Mouse (Mus musculus) heart, postnatal 25 days (tissue): ENCODE data around the gene Rptor. TPM values are rescaled to one million over a fixed set of nuclear protein-coding genes. Genes with fewer than 3 reads are reported as not detected.
"Not testable (repeated sequence)": the region's sequence is repeated elsewhere in the genome, so short reads cannot be mapped to it uniquely, and the experiment has no call there.

ENCODE experiments used
- DNase-seq: peaks from one replicate; pipeline ENCODE4 v3.0.0; 2022; ENCODE audit warnings: low spot score
- intact Hi-C: fragments of 180-260 bp; cut with DNase I; formaldehyde crosslinking; loops from one replicate; pipeline ENCODE4 v1.15.1; 2025
- total RNA-seq, 2 experiments: library from RNA; stranded (reverse); gene quantifications; 2 replicates each; pipeline ENCODE4 v1.2.3; 2021

Gene Rptor
- total RNA-seq, 2 experiments from 2014 or later = 32.5 to 34.4 TPM

DNA sequence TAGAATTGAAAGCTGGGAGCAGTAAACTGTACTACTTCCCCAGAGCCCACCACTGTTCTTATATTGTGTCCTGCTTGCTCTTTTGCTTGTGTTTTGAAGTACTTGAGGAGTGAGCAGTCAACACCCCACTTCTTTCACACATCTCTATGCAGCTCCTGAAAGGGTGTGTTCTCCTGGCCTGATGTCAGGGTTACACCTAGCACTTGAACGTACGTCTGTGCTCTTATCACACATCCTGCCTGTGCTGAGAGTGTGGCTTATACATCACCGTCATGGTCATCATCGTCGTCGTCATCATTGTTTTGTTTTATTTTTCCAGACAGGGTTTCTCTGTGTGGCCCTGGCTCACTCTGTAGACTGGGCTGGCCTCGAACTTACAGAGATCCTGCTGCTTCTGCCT, 41.4 kb downstream of the Rptor start:
- DNase-seq = no peak
- intact Hi-C loops = no loop called here

DNA sequence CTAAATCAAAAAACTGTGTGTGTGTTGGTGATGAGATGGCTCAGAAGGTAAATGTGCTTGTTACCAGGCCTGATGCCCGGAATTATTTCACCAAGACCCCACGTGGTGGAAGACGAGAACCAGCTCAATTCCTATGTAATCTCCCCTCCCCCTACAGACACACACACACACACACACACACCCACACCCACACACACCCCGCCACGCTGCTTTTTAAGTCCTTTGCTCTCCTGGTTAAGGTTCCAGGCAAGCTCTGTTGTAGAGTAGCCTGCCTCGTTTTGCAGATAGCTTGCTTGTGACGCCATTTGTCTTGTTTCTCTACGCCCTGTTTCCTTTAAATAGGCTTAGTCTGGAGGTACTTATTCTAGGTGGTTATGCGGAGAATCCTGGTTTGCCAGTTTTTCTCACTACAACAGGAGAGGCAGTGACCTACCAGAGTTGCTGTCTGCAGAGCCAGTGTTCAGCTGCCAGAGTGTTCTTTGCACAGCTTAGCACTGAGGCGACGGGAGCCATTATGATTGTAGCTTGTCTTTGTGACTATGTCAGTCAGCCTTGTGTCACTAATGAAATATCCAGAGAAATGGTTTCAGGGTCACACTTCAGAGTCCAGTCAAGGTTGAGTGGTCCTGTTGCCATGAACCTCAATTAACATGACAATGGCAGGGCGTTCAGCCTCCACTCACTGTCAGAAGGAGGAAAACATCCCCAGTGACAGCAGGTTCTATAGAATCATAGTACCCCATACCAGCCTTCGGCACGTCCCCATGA, 42.1 kb downstream of the Rptor start:
- intact Hi-C loops = no loop called here
- DNase-seq = no peak

GRCm38 (mm10) chr11:119650456-119650855, 47.8 kb downstream of the Rptor start:
- intact Hi-C loops = no loop called here

GRCm38 (mm10) chr11:119653336-119653735, 50.6 kb downstream of the Rptor start:
- DNase-seq = no peak
- intact Hi-C loops = no loop called here

More at GRCm38 (mm10) chr11:119650456-119650855, 47.8 kb downstream of the Rptor start:
- DNase-seq = no peak

DNA sequence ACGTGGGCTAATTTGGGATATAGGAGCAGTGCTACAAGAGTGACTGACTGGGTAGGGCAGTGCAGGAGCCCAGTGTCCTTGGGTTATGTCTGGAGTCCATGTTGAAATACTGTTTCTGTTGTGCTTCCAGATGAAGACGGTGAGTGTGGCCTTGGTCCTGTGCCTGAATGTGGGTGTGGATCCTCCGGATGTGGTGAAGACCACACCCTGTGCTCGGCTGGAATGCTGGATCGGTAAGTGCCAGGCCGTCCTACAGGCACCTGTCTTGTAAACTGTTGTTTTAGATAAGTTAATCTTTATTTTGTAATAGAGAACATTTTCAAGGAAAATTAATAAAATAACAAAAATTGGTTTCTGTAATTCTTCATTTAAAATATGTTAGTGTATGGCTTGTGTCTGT, 54.8 kb downstream of the Rptor start:
- intact Hi-C loops = no loop called here
- peak; percentile 6 for DNase-seq

GRCm38 (mm10) chr11:119659296-119659695, 56.6 kb downstream of the Rptor start:
- no peak for DNase-seq
- intact Hi-C loops = no loop called here

- intact Hi-C loops, DNase-seq: not testable (repeated sequence)
Measured at GRCm38 (mm10) chr11:119661479-119661878, 58.8 kb downstream of the Rptor start.

GRCm38 (mm10) chr11:119663876-119664275, 61.2 kb downstream of the Rptor start:
- no peak for DNase-seq
- intact Hi-C loops = no loop called here

DNA sequence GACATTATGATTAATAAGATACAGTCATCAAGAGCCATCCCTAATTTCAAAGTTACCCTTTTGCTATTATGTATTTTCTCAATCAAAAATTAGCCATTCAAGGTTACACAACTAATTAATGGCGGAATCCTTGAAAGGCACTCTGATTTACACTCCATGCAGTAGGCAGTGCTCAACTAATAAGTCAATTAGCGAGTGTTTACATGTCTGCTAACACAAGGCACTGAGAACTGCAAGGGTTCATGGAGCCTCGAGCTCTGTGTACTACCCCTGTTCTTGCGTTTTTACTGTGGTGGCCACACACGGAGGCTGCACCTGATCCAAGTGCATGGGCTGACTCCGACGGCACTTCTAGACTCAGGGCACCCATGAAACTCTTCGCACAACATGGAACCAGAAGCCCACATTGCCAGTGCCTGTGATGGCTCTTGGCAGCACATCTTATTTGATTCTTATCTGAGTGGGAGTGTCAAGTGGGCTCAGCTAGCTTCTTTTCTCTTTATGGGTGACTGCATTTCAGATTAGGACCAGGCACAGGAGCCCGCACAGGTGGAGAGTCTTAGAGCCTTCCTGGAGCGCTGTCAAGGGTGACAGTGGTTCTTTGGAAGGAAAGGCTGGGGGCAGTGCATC, 62.1 kb downstream of the Rptor start:
- DNase-seq = no peak
- intact Hi-C loops = no loop called here

- DNase-seq = no peak
- intact Hi-C loops = no loop called here
Measured at GRCm38 (mm10) chr11:119665308-119665702, 62.6 kb downstream of the Rptor start.

GRCm38 (mm10) chr11:119666567-119667108, 63.9 kb downstream of the Rptor start:
- intact Hi-C loops = no loop called here
- no peak for DNase-seq

DNA sequence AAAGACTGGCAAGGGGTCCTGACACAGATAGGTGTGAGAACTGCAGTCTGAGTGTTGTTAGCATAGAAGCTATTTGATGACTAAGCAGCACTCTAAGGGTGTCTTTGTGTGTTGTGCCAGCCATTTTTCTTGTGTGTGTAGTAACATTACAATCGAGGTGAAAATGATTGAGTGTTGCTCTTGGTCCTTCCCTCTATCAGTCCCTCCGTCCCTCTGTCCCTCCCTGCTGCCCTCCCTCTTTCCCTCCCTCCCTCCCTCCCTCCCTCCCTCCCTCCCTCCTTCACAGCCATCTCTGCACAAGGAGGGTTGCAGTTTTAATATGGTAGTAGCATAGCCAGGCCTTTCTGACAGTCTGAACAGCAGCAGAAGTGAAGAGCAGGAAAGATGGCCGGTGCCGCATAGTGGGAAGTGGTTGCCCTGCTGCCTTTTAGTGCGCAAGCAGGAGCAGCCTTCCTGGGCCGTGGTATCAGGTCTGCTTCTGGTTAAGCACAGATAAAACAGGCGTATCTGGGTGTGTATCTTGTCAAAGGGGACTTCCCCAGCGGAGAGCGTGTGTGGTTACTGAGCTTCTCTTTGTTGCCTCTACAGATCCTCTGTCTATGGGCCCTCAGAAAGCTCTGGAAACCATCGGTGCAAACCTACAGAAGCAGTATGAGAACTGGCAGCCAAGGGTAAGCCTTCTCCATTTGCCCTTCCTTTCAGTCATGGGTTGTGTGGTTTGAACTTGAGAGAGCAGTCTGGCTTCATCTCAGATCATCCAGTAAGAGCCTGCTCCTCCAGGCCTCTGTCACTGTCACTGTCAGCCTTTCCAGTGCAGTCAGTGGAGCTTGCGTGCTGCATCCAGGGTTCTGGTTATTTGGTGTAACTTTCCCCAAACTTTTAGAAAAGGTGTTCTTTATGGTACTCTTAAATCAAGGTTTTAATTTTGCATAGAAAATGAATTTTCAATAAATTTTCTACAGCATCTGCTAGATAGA, 68.3 kb downstream of the Rptor start:
- intact Hi-C loops = no loop called here
- DNase-seq = no peak

DNA sequence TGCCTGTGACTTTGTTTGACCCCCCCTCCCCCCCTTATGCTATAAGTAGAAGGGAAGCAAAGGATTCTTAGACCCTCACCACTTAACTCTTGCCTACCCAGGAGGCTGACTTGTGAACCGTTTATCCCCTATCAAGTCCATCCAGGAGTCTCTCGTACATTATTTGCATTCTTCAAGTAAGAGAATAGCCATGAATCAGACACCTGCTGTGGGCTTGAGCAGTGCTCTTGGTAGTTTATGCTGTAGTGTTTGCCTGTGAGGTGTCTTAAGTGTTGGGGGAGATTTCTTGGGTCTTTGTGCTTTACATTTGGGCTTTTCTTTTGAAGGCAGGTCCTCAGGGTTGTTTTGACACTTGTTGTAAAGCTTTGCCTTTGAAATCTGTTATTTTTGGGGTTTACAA, 69.3 kb downstream of the Rptor start:
- intact Hi-C loops = no loop called here
- no peak for DNase-seq

- DNase-seq = no peak
- intact Hi-C loops = no loop called here
Measured at GRCm38 (mm10) chr11:119672775-119673174, 70.1 kb downstream of the Rptor start.

- intact Hi-C loops = no loop called here
- DNase-seq = no peak
Measured at GRCm38 (mm10) chr11:119674835-119675234, 72.1 kb downstream of the Rptor start.

DNA sequence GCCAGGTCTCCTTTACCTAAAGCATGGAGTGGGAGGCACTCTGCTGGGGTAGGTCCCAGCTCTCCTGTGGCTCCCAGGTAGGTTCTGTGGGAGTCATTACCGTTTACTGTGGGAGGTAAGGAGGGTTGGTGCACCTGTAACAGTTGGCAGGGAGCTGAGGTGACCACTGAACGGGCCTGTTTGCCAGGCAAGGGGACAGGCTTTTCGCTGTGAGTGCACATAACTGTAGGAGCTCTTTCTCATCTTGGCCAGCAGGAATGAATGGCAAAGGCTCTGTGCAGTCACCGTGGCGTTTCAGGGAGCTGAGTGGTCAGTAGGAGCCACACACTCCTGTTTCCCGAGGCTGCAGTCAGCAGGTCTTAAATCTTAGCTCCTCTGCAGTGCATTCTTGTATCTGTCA, 72.8 kb downstream of the Rptor start:
- no peak for DNase-seq

GRCm38 (mm10) chr11:119676751-119677411, 74.2 kb downstream of the Rptor start:
- DNase-seq = no peak

More for the DNA sequence above, 72.8 kb downstream of the Rptor start:
- intact Hi-C loops = no loop called here

DNA sequence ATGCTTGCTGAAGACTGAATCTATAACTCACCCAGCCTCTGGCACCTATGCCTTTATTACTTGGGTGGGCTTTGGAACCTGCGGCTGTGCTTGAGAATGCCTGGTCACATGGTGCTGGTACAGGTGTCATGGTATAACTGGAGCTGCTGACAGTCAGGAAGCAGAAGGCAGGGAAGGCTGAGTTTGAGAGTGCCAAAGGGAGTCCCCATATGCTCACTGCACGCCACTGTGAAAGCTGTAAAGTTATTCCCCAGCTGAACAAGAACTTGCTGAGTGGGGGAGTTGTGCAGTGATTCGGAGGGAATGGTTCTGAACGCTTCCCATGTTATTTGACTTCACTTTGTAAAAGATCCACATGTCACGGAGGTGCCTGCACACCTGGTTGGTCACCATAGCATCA, 75.7 kb downstream of the Rptor start:
- no peak for DNase-seq
- intact Hi-C loops = no loop called here

More at GRCm38 (mm10) chr11:119676751-119677411, 74.2 kb downstream of the Rptor start:
- intact Hi-C loops = no loop called here

DNA sequence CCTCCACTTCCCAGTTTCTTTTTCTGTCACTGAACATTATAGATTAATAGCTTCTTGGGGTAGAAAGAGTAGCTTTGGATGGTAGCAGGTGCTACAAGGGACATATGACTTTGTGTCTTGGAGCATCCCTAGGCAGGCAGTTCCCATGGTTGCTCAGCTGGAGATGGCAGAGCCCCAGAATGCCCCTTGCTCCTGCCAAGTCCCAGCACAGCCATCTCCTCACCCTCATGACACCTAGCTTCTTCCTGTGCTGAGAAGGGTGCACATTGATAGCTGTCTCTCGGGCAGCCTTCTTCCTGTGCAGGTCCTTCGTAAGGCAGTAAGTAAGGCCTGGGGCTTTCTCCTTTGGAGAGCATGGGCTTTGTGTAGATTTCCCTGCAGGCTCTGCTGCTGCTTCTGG, 78.0 kb downstream of the Rptor start:
- DNase-seq = no peak
- intact Hi-C loops = no loop called here

DNA sequence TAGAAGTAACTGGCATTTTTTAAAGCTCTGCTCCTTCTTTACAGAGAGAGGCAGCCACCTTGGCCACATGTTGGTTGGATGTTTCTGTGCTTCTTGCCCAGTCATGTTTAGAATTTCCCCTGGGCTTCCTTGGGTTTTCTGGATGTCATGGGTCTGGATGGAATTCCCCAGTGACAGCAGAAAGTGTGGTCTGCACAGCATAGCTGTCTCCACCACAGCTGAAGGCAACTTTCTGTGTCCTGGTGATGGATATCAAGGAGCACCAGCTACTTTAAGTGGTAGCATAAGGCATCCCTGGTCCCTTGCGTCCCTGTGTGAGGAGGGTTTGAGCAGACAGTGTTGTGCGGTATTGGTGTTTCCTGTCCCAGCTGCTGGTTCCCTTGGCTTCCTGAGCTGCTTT, 79.6 kb downstream of the Rptor start:
- DNase-seq = no peak
- intact Hi-C loops = no loop called here
